Mouse (Mus musculus) hindbrain, embryonic 16.5 days (tissue): ENCODE measurements around the gene Aggf1. TPM values are rescaled to one million over a fixed set of nuclear protein-coding genes. Genes with fewer than 3 reads are reported as not detected.
A peak's percentile ranks its signal among the peaks of the same experiment; 100 is the strongest.

Experiments used
- ATAC-seq: fragments of 200-750 bp; cut with Nextera tagmentation; 2 replicates; pipeline ENCODE4 v1.8.0; 2017; ENCODE audit warnings: moderate TSS enrichment, moderate library complexity
- H3K27ac ChIP-seq: fragments of 300-500 bp; sonication (generic); 2 replicates; pipeline ENCODE4 v1.5.1; 2014; ENCODE audit warnings: low read depth, mild to moderate bottlenecking, control low read depth, low read length, moderate library complexity
- H3K27me3 ChIP-seq: fragments of 300-500 bp; sonication (generic); replicated peaks from 2 replicates; pipeline ENCODE4 v1.6.1; 2014; ENCODE audit warnings: low read length; ENCODE audit not compliant: control insufficient read depth, insufficient read depth
- H3K36me3 ChIP-seq: fragments of 300-500 bp; sonication (generic); 2 replicates; pipeline ENCODE4 v1.6.1; 2014; ENCODE audit warnings: mild to moderate bottlenecking, low read length, moderate library complexity, mixed read lengths; ENCODE audit not compliant: control insufficient read depth, insufficient read depth
- H3K4me1 ChIP-seq: fragments of 300-500 bp; sonication (generic); 2 replicates; pipeline ENCODE4 v1.6.1; 2014; ENCODE audit warnings: low read depth, low read length; ENCODE audit not compliant: control insufficient read depth, insufficient read depth
- H3K4me2 ChIP-seq: fragments of 300-500 bp; sonication (generic); 2 replicates; pipeline ENCODE4 v1.6.1; 2014; ENCODE audit warnings: mild to moderate bottlenecking, low read length, control low read depth, moderate library complexity
- H3K4me3 ChIP-seq: fragments of 300-500 bp; sonication (generic); 2 replicates; pipeline ENCODE4 v1.5.1; 2014; ENCODE audit warnings: mild to moderate bottlenecking, low read length, control low read depth, moderate library complexity
- H3K9ac ChIP-seq: fragments of 300-500 bp; sonication (generic); 2 replicates; pipeline ENCODE4 v1.6.1; 2014; ENCODE audit warnings: low read depth, mild to moderate bottlenecking, control low read depth, low read length, moderate library complexity
- H3K9me3 ChIP-seq: fragments of 300-500 bp; sonication (generic); 2 replicates; pipeline ENCODE4 v1.6.1; 2014; ENCODE audit warnings: mild to moderate bottlenecking, low read length, moderate library complexity; ENCODE audit not compliant: control insufficient read depth
- WGBS: fragments of 180-500 bp; shearing (Covaris S2); extraction: QIAGEN DNeasy Blood & Tissue Kit; methylation state at CpG from one replicate; pipeline ENCODE4 v1.1.7; 2014; 5-methylcytosine and 5-hydroxymethylcytosine counted together
- polyA plus RNA-seq: library from polyadenylated mRNA; unstranded; fragments of >200 nt; fragmentation: Nextera tagmentation; extraction: Ambion mirVana; gene quantifications from 2 replicates; pipeline ENCODE4 v1.2.1, GENCODE M21; 2015

The Aggf1 gene
- 31.4 and 33.0 TPM in 2 replicates for polyA plus RNA-seq

DNA sequence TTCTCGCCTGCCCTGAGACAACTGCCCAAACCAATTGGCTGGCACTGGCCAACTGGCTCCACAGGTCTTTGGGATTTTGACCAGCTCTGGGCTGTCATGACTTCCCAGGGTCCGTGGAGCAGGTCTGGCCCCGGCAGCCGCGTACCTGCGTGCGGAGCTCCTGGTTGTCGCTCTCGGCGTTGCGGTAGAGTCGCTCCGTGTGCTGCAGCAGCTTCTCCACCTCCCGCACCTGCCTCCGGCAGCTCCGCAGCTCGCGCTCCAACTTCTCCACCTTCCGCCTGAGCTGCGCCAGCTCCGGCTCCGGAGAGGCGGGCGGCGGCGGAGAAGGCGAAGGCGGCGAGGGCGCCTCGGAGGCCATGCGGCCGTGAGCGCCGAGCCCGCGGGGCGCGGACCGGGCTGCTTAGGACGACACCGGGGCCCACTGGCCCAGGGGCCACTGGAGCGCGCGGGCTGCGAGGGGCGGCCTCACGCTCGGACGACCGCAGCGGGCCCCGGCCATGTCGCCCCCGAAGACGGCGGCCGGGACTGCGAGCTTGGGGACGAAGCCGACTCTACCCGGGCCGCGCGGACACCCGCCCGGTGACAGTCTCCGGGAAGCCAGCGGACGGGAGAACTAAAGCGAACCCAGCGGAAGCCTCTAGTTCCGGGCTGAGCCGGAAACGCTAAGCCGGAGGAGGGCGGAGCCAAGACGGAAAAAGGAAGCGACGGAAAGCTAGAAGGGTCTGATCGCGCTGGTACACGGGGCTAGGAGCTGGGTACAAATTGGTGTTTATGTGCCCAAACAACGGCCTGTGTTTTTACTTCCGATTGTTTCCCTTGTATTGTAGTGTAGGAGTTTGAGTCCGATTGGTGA, at the start of gene Aggf1:
Aggf1 (minus strand) TSS at position 652 of the 853 bp plus-strand sequence.
- Histone ChIP-seq H3K36me3 (peaks cover 10% of the 10 kb centered on the region), H3K9ac (peak within 1 kb of the TSS; percentile 90), H3K27ac (peak within 1 kb of the TSS; percentile 83), H3K4me1 (peaks cover 10% of the 10 kb centered on the region), H3K27me3 (no peaks in the 10 kb centered on the region), H3K4me3 (peak within 1 kb of the TSS; percentile 100), H3K4me2 (peak within 1 kb of the TSS; percentile 81), H3K9me3 (no peaks in the 10 kb centered on the region)
- under 1% methylated on average over 80 of the region's 86 CpGs for WGBS
- ATAC-seq: peak; percentile 99

DNA sequence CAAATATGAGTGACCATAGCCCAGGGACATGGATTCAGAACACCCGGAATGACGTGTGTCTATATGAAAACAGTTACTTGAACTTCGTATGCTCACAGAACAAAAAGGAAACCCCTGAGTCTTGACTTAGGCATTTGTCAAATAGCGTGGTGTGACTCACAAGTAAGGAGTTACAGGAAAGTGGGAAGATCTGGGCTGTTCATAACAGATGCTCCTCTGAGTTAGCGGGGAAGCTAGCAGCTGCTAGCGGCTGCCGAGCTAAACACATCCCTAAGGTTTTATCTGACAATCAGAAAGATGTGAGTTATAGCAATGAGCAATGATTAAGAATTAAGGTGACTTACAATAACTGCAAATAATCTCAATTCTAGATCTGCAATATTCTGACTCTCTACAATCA, 49.8 kb upstream of the Aggf1 start:
- no peak overlapping the region for H3K4me2 ChIP-seq
- H3K27ac ChIP-seq: no peak overlapping the region
- peaks cover 4% of the 10 kb centered on the region; the same call in 1 of the 2 replicates for H3K4me1 ChIP-seq
- ATAC-seq: no peak
- H3K27me3 ChIP-seq: no peaks in the 10 kb centered on the region
- H3K36me3 ChIP-seq: no peaks in the 10 kb centered on the region
- H3K4me3 ChIP-seq: no peak overlapping the region
- no peaks in the 10 kb centered on the region for H3K9me3 ChIP-seq
- H3K9ac ChIP-seq: no peak overlapping the region
- 65% methylated on average over 7 of the region's 7 CpGs for WGBS

DNA sequence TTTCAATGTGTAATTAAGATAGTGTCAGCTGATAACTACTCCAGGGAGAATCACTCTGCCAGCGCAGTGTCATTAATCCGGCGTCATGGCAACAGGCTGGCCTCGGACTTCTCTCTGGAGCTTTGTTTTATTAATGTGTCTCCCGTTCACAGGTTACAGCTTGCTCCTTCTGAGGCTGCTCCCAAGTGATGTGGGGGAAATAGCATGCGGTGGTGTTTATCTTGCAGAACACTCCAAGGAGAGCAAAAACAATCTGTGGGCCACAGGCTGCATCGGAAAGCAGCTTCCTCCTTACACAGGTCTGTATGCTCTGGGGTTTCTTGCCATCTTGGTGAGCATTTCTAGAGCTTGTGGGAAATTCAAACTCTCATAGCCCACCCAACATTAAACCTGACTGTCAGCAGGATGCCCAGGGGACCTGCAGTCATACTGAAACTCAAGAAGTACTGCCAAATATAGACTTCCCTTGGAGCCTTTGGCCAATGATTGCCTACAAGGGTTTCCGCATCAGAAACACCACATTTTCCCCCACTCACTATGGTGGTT, 44.1 kb upstream of the Aggf1 start:
- WGBS: 12% methylated on average over 8 of the region's 8 CpGs
- no peaks in the 10 kb centered on the region for H3K9me3 ChIP-seq

DNA sequence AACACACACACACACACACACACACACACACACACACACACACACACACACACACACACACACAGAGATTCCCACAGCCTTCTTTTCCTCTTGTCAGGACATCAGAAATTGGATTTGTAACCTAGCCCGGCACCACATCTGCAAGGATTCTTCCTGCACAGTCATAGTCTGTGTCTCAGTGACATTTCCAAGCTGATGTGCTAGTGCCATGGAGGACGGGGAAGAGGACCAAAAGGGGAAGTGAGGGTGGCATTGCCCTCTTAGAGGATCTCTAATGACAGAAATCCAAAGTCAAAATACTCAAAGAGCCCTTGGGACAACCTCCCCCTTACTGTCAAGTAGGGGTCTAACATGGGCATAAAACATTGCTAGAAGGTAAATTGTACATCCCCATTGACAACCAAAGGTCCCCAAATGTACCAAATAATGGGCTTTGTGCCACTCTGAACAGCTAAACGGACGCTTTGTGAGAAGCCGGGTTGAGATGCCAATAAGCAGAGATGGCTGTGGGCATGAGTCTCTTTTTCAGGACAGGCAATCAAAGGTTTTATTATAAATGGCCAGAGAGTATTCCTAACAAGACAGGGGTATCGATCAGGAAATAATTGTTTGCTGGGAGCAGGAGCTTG, 43.5 kb upstream of the Aggf1 start:
- peaks cover 12% of the 10 kb centered on the region for H3K4me1 ChIP-seq
- H3K9me3 ChIP-seq: no peaks in the 10 kb centered on the region
- H3K27ac ChIP-seq: peak overlapping the region; percentile 42; the same call in 1 of the 2 replicates
- H3K4me3 ChIP-seq: no peak overlapping the region
- H3K9ac ChIP-seq: no peak overlapping the region
- 34% methylated on average over 6 of the region's 6 CpGs for WGBS
- peak; percentile 16; the same call in 1 of the 2 replicates for ATAC-seq
- H3K27me3 ChIP-seq: no peaks in the 10 kb centered on the region
- peak overlapping the region; percentile 23 for H3K4me2 ChIP-seq
- no peaks in the 10 kb centered on the region for H3K36me3 ChIP-seq

More for the DNA sequence above, 44.1 kb upstream of the Aggf1 start:
- Histone ChIP-seq H3K4me3 (no peak overlapping the region), H3K4me2 (peak overlapping the region; percentile 23), H3K36me3 (no peaks in the 10 kb centered on the region), H3K9ac (no peak overlapping the region), H3K4me1 (peaks cover 12% of the 10 kb centered on the region), H3K27ac (no peak overlapping the region), H3K27me3 (no peaks in the 10 kb centered on the region)
- peak; percentile 92 for ATAC-seq

DNA sequence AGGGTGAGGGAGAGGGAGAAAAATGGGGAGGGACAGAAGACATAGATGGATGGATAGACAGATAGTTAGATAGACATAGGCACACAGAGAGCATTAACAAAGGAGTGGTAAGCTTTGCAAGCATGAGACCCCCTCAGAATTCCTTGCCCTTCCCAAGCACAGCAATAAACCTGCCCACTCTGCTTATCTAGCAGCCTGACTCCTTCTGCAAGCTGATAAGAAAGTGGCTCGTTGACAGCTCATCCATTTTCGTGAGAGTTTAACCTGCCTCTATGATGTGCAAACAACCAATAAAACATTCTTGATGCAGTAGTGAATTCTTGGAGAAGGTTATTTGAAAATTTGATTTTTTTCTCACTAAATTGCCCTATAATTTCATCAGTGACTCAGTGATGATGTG, 37.1 kb upstream of the Aggf1 start:
- 51% methylated on average over 2 of the region's 2 CpGs for WGBS
- H3K9ac ChIP-seq: no peak overlapping the region

DNA sequence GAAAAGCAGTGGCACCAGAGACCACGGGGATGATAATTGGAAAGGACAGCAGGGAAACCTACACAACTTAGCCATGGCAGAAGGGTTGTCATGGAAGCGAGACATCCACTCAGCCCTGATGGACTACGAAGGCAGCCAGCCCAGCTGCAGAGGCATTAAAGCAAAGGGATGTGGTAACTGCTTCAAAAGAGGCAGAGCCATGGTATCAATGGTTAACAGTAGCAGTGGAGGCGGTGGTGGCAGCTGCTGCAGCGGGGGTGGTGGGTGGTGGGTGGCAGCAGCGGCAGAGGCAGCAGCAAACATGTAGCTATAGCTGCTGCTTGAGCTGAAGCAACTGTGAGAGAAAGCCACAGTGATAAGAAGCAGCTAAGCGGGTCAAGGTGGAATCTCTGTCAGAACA, 18.1 kb upstream of the Aggf1 start:
- Histone ChIP-seq H3K27ac (no peak overlapping the region), H3K4me1 (no peaks in the 10 kb centered on the region), H3K9ac (no peak overlapping the region), H3K9me3 (peaks cover 6% of the 10 kb centered on the region), H3K36me3 (no peaks in the 10 kb centered on the region), H3K27me3 (no peaks in the 10 kb centered on the region), H3K4me2 (no peak overlapping the region), H3K4me3 (no peak overlapping the region)
- 75% methylated on average over 7 of the region's 7 CpGs for WGBS
- ATAC-seq: no peak

More for the DNA sequence above, 37.1 kb upstream of the Aggf1 start:
- ATAC-seq: no peak
- no peak overlapping the region for H3K4me2 ChIP-seq
- no peaks in the 10 kb centered on the region for H3K27me3 ChIP-seq
- no peaks in the 10 kb centered on the region for H3K4me1 ChIP-seq
- H3K4me3 ChIP-seq: no peak overlapping the region
- no peak overlapping the region for H3K27ac ChIP-seq
- H3K36me3 ChIP-seq: no peaks in the 10 kb centered on the region
- no peaks in the 10 kb centered on the region for H3K9me3 ChIP-seq

DNA sequence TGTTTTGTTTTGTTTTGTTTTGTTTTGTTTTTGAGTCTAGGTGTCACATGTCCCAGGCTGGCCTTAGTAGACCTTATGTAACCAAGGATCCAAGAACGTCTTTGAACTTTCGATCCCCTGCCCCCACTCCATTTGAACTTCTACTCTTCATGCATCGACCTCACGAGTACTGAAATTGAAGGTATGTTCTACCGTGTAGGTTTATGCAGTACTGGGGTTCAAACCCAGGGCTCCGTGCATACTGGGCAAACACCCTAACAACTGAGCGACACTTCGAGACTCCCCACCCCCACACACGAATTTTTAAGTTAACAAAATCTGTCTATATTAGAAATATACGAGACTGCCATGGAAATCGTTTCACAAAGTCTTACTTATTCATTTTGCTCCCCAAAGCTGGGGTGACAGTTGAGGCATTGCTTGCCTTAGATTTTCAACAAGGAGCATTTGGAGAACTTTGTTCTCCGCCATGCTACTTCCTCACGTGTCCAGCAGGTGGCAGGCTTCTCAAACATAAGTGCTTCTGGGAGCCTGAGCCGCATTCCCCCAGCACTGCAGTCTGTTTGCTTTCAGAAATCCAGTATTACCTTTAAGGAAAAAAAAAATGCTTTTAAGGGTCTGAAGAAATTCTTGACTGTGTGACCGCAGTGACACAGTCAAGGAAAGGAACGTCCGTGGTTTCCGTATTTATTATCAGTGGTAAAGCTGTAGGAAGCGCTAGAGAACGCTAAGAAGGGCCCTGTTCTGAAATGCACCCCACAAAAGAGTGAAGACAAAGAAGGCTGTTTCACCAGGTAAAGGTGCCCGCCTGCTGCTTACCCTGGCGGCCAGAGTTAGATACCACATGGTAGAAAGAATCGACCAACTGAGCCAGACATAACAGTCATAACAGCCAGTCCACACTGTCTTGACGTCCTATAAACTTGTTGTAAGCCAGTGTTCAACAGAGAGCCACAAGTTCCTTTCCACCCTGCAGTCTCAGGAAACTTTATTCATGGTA, 15.0 kb upstream of the Aggf1 start:
- Histone ChIP-seq H3K27ac (no peak overlapping the region), H3K9ac (no peak overlapping the region)
- WGBS: 37% methylated on average over 24 of the region's 24 CpGs

DNA sequence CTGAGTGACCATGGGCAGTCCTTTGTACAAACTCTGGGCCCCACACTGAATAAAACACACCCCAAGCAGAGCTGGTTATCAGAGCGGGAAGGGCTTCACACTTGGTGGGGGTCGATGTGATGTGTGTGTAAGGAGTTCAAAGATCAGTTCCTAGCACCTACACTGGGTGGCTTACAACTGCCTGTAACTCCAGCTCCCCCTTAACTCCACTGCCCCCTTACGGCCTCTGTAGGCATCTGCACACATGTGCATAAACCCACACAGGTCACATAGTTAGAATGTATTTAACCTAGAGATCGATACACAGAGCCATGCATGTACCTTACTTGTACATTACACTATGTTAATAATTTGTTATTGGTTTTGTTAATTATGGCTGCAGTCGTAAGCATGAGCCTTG, 13.1 kb upstream of the Aggf1 start:
- WGBS: 74% methylated on average over 5 of the region's 5 CpGs
- H3K4me1 ChIP-seq: no peaks in the 10 kb centered on the region
- no peaks in the 10 kb centered on the region for H3K9me3 ChIP-seq
- no peaks in the 10 kb centered on the region for H3K36me3 ChIP-seq
- H3K4me2 ChIP-seq: no peak overlapping the region
- no peaks in the 10 kb centered on the region for H3K27me3 ChIP-seq
- H3K4me3 ChIP-seq: no peak overlapping the region
- H3K27ac ChIP-seq: no peak overlapping the region
- no peak overlapping the region for H3K9ac ChIP-seq
- ATAC-seq: no peak

More for the DNA sequence above, 15.0 kb upstream of the Aggf1 start:
- ATAC-seq: peak; percentile 76
- Histone ChIP-seq H3K4me1 (no peaks in the 10 kb centered on the region), H3K4me3 (no peak overlapping the region), H3K9me3 (no peaks in the 10 kb centered on the region), H3K4me2 (peak overlapping the region; percentile 11; the same call in 1 of the 2 replicates), H3K27me3 (no peaks in the 10 kb centered on the region), H3K36me3 (no peaks in the 10 kb centered on the region)
